Mouse (Mus musculus) right cerebral cortex, adult 2 months (tissue): ENCODE measurements around the gene Gimap3.

Experiments used
- DNase-seq, 2 experiments: peaks; one replicate each; pipeline ENCODE4 v3.0.0; 2021 to 2022; ENCODE audit warnings: low spot score in 2 of 2

Gene Gimap3

DNA sequence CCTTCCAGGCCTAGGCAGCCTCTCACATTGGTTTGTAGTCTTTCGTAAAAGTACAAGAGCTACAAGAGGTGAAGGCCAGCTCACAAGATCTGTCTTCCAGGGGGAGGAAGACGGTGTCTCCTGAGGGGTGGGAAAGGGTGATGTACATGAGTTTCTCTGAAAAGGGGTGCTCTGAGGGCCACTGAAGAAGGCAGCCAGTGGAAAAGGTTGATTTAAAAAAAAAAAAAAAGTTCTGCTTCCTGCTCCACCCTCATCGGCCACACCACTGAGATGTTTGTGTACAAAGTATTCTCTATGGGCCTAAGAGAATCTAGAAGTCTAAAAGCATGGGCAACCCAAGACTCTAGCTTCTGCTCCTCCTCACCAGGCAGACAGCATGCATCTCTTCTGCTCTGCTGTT is at the start of gene Gimap3:
Gene Gimap3 (minus strand): TSS at position 156 of the 400 bp plus-strand sequence.
- DNase-seq, result no peak

DNA sequence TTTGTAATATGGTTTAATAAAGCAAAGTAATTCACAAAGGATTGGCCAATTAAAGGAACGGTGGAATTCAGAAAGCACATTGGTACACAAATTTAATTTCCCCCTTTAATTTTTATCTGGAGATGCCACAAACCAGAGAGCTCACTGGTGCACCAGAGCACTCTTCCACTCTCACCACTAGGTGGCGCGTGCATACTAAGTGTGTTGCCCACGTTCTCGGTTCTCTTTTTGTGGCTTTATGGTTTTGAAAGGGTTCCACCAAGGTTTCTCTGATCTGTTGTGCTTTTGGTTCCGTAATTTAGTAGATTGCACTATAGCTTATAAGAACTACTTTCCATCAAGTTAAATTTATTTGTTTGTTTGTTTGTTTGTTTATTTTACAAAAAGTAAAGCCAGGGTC is 47.2 kb upstream of the Gimap3 start:
- peak; percentile 75 to 79 for DNase-seq

DNA sequence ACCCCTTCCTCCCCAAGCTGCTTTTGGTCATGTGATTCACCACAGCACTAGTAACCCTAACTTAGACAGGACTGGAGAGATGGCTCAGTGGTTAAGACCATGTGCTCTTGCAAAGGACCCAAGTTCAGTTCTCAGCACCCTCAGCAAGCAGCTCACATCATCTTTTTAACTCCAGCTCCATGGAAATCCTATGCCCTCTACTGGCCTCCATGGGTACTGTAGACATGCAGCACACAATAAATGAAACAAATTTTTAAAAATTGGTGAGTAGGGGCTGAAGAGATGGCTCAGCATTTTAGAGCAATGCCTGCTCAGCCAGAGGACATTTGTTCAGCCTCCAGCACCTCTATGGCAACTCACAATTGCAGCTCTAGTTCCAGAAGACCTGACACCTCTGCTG is 44.4 kb upstream of the Gimap3 start:
- DNase-seq, result no peak

DNA sequence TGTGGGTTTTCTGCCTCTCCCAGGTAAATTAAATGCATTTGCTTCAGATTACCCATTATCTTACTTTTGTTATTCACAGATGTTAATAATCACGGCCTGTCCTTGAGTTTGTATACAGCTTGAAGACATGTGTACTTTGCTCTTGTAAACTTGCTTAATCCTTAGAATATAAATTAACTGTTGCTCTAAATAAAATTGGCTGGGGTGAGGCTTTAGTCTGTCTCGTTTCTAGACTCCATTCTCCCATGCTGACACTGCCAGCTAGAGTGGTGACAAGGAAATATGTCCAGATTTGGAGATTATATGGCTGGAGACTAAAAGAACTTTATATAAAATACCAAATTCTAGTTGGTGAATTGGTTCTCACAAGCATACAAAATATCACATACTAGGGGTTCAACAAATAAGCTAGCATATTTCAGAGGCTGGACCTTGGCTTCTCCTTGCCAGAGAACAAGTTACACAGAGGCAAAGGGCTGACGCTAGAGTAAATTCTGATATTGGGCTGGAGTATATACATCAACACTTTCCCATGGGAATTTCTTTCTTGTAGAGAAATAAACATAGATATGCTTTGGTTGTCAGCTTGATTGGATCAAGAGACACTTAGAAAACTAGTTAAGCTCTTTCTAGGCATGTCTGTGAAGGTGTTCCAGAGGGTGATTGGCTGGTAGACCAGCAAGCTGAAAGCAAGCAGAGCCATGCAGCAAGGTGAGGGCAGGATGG is 39.0 kb upstream of the Gimap3 start:
- no peak for DNase-seq

DNA sequence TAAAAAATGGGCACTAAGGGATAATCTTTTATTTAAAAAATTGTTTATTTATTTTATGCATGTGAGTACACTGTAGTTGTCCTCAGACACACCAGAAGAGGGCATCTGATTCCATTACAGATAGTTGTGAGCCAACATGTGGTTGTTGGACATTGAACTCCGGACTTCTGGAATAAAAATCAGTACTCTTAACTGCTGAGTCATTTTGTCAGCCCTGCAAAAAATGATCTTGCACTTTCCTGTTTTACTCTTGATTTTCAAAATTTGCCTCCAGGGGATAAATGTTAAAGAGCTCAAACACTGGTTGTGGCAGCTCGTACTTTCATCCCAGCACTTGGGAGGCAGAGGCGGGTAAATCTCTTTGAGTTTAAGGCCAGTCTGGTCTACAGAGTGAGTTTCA is 36.1 kb upstream of the Gimap3 start:
- DNase-seq, result no peak

DNA sequence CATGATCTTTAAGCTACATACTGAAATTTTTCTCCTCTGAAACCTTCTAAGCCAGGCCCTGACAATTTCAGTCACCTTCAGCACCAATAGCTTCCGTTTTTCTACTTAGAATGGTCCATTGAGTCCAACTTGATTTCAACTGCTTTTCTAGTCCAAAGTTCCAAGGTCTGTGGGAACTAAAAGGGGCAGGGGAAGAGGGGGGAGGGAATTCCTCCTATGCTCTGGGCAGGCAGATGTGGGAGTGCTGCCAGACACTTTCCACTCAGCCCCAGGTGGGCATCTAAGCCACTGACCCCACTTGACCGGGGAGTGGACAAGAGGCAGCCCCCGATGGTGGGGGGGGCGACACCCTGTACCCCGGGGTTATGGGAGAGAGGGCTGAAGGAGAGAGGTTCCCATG is 33.7 kb upstream of the Gimap3 start:
- DNase-seq, result no peak

DNA sequence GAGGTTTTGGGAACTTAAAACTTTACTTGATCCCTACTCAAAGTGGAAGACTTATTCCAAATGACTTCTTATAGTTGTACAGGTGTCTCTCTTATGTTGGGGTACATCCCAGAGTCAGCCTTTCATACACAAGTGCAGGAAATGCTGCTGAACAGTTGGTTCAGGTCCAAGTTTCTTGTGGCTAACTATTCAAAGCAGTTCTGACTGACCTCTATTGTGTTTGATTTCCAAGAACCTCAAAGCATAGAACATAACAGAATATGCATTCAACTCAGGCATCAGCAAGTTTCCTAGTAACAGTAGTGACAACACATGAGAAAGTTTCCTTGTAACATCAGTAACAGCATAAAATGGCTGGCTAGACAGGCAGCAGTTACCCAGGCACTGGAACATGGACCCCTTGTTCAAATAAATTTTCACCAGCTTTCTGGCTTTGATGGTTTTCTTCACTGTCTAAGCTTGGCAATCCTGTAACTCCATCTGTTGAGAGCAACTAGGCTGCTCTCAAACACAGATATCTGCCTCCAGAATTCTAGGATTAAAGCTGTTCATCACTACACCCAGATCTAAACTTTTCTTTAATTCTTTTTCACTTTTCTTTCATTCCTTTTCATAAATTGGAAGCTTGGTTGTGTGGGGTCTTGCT is 32.9 kb upstream of the Gimap3 start:
- no peak for DNase-seq

DNA sequence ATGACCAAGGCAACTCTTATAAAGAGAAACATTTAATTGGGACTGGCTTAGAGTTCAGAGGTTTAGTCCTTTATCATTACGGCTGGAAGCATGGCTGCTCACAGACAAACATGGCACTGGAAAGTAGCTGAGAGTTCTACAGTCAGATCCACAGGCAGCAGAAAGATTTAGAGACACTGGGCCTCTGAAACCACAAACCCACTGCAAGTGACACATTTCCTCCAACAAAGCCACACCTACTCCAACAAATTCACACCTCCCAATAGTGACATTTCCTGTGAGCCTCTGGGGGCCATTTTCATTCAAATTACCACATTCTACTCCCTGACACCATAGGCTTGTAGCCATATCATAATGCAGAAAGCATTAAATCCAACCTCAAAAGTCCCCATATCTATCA is 31.2 kb upstream of the Gimap3 start:
- no peak for DNase-seq

DNA sequence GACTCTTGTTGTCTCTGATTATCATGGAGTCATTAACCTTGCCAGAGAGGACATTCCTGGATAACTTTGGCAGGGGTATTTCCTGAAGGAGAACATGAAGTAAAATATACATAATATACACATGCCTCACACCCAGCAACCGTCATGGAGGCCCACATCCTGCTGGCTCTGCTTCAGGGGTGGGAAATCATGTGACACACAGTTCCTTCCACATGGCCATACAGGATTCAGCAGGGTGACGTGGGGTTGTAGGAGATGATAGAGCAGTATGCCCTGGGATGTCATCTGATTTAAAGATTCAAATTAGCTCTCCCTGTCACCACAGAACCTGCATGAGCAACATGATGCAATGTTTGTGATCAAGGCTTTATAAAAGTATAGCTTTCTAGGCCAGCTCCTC is 17.2 kb upstream of the Gimap3 start:
- no peak for DNase-seq

DNA sequence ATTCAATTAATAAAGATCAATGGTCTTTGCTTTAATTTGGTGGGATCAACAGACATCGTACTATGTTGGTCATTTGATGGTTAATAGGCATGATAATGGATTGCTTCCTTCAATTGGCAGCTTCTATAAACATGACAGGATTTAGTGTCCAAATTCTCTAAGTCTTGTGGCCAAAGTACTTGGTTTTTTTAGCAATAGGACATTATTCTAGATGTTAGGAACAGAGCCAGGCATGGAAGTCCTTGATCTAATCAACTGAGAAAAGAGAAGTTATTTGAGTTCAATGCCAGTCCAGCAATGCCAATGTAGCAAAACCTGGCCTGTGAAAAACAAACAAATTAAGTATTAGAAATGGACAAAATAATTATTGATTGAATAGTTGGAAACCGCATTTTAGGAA is 14.9 kb upstream of the Gimap3 start:
- no peak for DNase-seq

DNA sequence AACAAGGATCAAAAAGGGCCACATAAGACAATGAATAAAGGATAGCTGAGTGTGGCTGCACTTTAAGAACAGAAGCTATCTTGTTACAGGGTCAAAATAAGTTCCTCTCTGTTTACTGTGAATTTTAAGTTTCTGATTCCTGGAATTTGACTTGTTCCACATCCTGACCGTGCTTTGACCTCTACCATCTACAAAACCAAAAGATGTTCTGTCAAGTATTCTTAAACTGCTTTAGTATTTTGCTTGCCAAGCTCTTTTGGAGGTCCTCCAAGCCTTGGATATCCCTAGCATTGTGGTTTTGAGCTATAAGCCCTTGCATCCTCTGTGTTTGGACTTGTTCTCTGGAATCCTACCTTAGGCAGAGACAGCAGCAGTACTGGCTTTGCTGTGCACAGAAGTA is 14.5 kb upstream of the Gimap3 start:
- DNase-seq, result no peak

DNA sequence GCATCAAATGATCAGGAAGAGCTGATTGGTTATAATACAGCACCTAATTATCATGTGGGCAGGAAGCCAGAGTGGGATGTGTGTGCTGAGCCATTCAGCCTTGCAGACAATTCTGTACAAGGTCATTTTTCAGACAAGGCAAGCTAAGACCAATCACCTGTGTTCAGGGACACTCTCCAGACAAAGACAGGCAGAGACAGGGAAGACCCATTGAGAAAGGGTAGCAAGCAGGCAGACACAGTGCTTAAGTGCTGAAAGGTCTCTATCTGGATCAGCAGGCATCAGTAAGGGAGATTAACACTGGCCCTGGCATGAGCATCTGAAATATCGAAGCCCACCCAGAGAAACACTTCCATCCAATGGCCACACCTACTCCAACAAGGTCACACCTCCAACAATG is 13.8 kb upstream of the Gimap3 start:
- no peak for DNase-seq

DNA sequence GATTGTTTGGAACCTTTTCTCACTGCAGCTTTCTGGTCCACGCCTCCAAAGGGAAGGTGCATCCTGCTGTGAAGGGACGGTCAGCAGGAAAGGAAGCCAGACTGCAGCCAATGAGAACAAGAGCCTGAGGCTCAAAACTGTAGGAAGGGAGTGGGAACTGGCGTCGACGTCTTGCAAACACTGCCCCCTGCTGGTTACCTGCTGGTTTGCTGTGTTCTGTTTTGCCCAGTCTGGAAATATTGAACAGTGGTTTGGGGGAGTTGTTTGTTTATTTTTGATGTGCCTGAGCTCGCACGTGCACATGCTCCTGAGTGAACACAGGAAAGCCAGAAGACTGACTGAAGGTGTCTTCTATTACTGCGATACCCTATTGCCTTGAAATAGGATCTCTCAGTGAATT is 1.4 kb upstream of the Gimap3 start:
- DNase-seq, result peak; percentile 84 to 85

DNA sequence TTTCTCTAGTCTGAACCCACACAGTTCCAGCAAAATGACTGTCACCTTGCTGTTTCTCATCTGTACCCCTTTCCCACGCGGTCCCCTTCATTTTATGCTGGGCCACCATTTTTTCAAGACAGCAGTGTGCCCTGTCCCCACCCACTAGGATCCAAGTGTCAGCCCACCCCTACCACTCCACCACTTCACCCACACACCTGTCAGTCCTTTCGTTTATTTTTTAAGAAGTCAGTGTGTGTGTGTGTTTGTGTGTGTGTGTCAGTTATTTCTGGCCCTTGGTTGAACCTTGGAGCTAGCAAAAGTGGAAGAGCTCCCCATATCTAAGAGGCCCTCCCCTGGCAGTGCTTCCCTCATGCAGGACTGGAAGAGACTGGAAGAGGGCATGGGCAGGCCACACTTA is 1.7 kb downstream of the Gimap3 start:
- no peak for DNase-seq

DNA sequence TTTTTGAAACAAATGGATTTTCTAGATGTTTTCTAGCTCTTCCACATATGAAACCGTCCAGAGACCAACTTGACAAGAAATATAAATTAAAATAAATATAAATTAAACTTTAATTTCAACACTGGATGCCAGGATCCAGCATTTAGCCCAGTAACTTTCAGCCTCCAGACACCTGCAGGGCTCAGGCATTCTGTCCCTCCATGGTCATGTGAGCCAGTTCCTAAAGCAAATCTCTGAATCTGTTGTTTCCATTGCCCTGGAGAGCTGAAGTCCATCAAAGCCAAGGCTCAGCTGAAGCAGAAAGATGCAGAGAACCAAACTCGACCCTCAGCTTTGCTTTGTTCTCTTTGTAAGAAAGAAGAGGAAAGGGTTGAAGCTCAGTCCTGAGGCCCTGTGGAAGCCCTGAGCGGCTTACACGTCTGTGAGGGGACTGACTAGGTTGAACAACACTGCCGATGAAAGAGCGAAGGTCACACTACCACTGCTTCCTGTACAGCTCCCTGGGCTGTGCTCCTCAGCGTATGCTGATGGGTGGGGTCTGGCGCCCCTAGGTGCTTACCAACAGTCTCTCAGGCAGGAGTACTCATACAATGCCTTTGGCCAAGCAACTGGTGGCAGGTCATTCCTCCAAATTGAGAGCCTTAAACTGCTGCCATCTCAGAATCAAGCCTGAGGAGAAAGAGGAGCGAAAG is 2.3 kb downstream of the Gimap3 start:
- DNase-seq, result no peak

DNA sequence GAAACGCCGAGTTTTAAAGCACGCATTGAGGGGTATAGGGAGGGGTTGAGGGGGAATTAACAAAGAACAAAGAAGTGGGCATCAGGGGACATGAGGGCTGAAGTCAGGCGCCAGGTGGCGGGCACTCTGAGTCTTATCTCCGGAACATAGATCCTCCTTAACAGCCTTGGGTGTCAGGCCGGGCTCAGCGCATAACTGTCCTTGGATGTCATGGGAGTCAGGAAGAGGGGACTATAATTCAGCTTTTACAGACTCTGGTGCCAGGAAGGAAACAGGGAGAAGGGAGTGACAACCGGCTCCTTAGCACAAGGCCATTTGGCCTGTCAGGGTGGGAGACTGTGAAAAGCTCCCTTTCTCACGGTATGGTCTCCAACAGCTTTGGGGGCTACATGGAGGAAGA is 6.2 kb downstream of the Gimap3 start:
- DNase-seq, result no peak

DNA sequence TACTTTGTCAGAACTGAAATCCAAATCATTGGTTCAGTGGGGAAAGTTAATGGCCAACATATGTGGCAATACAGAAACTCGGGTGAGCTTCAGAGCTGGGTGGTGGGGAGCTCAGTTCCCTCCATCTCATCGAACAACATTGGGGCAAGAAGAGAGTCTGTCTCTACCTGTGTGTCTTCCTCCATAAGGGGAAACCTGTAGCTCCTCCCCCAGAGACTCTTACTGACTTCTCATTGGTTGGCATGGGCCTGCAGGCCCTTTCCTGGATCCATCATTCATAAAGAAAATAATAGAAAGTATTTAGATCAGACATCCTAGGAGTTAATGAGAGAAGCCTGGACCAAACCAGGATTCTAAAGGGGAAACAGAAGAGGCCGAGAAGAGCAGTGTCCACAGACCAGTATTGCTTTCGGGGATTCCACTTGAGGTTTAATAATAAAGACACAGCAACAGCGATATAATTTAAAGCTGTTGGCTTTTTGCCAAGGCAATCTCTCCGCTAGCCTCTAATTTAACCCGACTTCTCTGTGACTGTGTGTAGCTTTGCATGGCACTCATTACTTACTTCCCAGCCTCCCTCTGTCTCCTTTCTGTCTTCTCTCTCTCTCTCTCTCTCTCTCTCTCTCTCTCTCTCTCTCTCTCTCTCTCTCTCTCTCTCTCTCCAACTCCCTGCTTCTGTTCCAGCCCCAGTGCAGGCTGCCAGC is 6.9 kb downstream of the Gimap3 start:
- no peak for DNase-seq

DNA sequence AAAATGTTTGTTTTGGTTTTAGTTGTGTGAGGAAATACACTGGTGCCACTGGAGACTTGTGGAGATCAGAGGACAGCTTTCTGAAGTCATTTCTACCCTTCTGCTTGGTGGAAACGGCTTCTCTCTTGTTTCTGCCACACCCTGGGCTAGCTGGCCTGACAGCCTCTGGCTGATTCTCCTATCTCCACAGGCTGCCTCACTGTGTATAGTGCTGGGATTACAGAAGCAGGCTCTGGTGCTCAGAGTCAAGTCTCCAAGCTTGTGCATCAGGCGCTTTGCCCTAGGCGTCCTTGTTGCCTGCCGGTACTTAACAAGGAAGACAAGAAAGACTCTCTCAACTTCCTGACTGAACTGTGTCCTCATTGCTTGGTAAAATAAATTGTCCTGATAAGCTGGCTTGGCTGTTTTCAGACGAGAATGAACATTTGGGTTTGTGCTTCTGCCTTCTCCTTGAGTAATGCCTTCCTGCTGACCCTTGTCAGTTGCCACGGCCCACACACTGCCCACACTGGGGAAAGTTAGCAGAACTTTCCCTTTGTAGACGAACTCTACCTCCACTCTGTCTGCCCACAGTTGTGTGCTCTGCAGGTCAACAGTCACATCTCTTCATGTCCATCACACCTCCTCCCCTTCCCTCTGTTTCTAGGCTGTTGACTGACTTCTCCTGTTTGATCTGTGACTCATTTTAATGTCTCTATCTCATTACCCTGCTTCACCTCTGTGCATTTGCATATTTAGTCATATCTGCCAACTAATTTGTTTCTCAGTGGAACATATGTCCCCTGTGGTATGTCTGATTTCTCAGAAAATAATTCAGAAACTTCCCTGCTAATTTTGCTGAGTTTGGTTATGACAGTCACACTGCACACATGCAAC is 23.3 kb downstream of the Gimap3 start:
- no peak for DNase-seq

DNA sequence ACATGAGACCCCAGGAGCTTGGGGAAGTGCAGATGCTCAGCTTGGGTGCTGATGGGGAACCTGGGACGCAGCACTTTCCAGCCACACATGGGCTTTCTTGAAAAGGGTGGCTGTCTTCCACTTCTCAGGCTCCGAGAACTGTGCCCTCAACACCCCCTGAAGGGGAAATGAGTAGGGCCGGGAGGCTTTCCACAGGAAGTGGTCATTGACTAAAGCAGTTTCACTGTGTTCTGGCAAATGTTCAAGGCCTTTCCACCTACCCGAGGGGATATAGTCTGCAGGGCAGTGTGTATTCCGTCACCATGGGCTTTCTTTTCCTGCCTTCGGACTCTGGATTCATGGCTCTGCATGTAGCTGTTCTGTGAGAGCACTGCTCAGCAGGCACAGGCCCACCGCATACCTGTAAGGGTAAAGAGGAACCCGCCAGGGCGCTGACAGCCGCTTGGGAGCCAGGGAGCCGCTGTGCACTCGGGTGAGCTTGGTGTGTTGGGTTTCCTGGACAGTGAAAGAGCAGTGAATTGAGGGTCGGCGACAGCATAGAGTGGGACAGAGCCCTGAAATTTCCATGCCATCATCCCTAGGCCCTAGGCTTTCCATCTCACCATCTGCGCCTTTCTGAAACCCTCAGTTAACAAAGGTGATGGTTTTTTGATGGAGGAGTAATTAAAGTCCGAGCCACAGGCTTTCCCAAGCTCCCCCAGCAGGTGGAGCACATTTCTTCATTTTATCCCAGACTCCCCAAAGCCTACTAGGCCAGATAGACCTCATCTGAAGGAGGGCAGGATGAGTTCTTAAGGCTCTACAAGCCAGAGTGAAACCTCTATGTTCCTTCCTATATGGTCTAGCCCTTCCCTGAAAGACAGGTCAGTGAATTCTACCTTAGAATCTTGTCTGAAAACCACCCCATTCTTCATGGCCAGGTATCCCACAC is 24.4 kb downstream of the Gimap3 start, which contains the start of gene Gimap5:
Gene Gimap5 (plus strand): TSS at position 239 of the 931 bp plus-strand sequence.
- peak in 1 of 2 experiments; percentile 31 for DNase-seq

DNA sequence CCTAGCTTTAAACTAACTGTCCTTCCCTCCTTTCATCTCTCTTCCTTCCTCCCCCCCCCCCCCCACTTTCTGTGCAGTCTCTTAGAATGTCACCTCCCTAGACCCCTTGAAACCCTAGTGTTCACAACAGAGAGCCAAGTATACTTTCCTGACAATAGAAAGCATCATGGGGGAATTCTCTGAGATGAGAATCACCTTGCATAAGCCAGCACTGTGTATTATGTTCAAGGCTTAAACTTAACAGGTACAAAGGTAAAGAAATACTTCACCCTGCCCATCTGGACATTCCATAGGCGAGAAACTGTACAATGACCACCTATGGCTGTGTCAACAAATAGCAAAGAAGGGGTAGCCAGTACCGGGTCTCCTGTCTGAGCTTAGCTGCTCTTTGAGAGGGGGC is 25.2 kb downstream of the Gimap3 start:
- DNase-seq, result no peak
